ENCODE assay signal across 1 mouse cellular context in the genomic region with DNA sequence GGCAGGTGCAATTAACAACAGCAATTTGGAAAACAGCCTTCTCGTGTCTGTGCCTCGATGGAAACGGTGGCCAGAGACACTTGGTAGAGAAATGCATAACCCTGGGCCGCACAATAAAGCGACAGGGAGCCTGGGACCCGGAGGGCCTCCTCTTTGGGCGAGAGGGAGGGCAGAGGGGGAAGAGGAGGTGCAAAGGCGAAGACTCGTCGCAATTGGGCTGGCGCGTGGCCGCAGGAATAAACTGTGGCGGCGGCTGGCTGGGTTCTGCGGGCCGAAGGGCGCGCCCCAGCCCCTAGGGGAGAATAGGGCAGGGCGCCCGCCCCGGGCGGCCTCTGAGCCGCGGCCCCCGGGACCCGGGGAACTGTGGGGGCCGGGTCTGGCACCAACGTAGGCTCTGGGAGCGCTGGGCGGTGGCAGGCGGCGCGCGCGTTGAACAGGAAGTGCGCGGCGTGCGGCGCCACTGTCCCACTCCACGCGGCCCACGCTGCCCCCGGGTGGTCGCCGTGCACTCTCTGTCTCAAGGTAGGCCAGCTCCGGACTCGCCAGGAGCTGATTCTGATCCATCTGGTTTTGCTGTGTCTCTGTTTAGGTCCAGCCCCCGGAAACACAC.
A peak's percentile ranks its signal among the peaks of the same experiment; 100 is the strongest.
TF ChIP-seq lines count a peak whose summit lies in the region.

A gene (minus strand): TSS at position 127 of the 610 bp plus-strand sequence.

TF ChIP-seq in CH12.LX, 34 proteins besides CTCF, POLR2A, EP300 and RAD21 (continued from another document):
- TF ChIP-seq ZC3H11A (IDR thresholded peaks at IDR 0.05; ENCODE audit: low read depth, low read length): no peak
- no peak; the same call in 1 of the 2 replicates for TF ChIP-seq HCFC1 (IDR thresholded peaks at IDR 0.05; ENCODE audit: low read depth, low read length)
- TF ChIP-seq KAT2A (IDR thresholded peaks at IDR 0.05; ENCODE audit: insufficient replicate concordance, low read length): no peak
- peak; percentile 26 for TF ChIP-seq TCF12 (IDR thresholded peaks at IDR 0.05; ENCODE audit: low read depth, low read length)
- TF ChIP-seq BHLHE40 (IDR thresholded peaks at IDR 0.05; ENCODE audit: low read depth, low read length): no peak
- TF ChIP-seq IRF4 (IDR thresholded peaks at IDR 0.05; ENCODE audit: low read depth, low read length): no peak
- no peak for TF ChIP-seq JUN (IDR thresholded peaks at IDR 0.05; ENCODE audit: insufficient read depth, low read depth, low read length)
- TF ChIP-seq JUND (conservative IDR thresholded peaks at IDR 0.05; ENCODE audit: low read depth, low read length): no peak
- TF ChIP-seq USF2 (conservative IDR thresholded peaks at IDR 0.05; ENCODE audit: low read depth, low read length): no peak
- no peak for TF ChIP-seq E2F4 (IDR thresholded peaks at IDR 0.05; ENCODE audit: insufficient replicate concordance, low read depth, low read length)
- no peak for TF ChIP-seq ZNF384 (IDR thresholded peaks at IDR 0.05; ENCODE audit: low read depth, low read length)
- no peak for TF ChIP-seq CHD1 (IDR thresholded peaks at IDR 0.05; ENCODE audit: low read depth, low read length)
TF ChIP-seq in CH12.LX: peak in this region for 4.
